Mouse (Mus musculus) heart, embryonic 12.5 days (tissue): ENCODE measurements around the gene Rtel1. TPM values are rescaled to one million over a fixed set of nuclear protein-coding genes. Genes with fewer than 3 reads are reported as not detected.

Experiments
- ATAC-seq: fragments of 200-750 bp; cut with Nextera tagmentation; 2 replicates; pipeline ENCODE4 v1.8.0; 2017; ENCODE audit warnings: moderate TSS enrichment, moderate library complexity; ENCODE audit not compliant: insufficient number of reproducible peaks, low FRiP score
- H3K27ac ChIP-seq: fragments of 300-500 bp; sonication (generic); 2 replicates; pipeline ENCODE4 v1.5.1; 2016; ENCODE audit warnings: mild to moderate bottlenecking, moderate library complexity; ENCODE audit not compliant: poor library complexity, severe bottlenecking
- H3K27me3 ChIP-seq: fragments of 300-500 bp; sonication (generic); replicated peaks from 2 replicates; pipeline ENCODE4 v1.6.1; 2016; ENCODE audit warnings: mild to moderate bottlenecking, moderate library complexity
- H3K36me3 ChIP-seq: fragments of 300-500 bp; sonication (generic); 2 replicates; pipeline ENCODE4 v1.6.1; 2016; ENCODE audit warnings: mild to moderate bottlenecking, moderate library complexity
- H3K4me1 ChIP-seq: fragments of 300-500 bp; sonication (generic); replicated peaks from 2 replicates; pipeline ENCODE4 v1.6.1; 2016; ENCODE audit warnings: mild to moderate bottlenecking
- H3K4me2 ChIP-seq: fragments of 300-500 bp; sonication (generic); 2 replicates; pipeline ENCODE4 v1.6.1; 2016; ENCODE audit warnings: mild to moderate bottlenecking, moderate library complexity
- H3K4me3 ChIP-seq: fragments of 300-500 bp; sonication (generic); 2 replicates; pipeline ENCODE4 v1.5.1; 2016; ENCODE audit warnings: mild to moderate bottlenecking
- H3K9ac ChIP-seq: fragments of 300-500 bp; sonication (generic); 2 replicates; pipeline ENCODE4 v1.6.1; 2016; ENCODE audit warnings: mild to moderate bottlenecking, moderate library complexity
- H3K9me3 ChIP-seq: fragments of 300-500 bp; sonication (generic); replicated peaks from 2 replicates; pipeline ENCODE4 v1.6.1; 2016; ENCODE audit warnings: mild to moderate bottlenecking, moderate library complexity
- WGBS: fragments of 180-500 bp; shearing (Covaris S2); methylation state at CpG from one replicate; pipeline ENCODE4 v1.1.7; 2016; 5-methylcytosine and 5-hydroxymethylcytosine counted together
- polyA plus RNA-seq: library from polyadenylated mRNA; unstranded; fragments of >200 nt; fragmentation: Nextera tagmentation; extraction: Ambion mirVana; gene quantifications from 2 replicates; pipeline ENCODE4 v1.2.1, GENCODE M21; 2016

Gene Rtel1
- polyA plus RNA-seq, 1 experiment from 2014 or later: 30.0 TPM

DNA sequence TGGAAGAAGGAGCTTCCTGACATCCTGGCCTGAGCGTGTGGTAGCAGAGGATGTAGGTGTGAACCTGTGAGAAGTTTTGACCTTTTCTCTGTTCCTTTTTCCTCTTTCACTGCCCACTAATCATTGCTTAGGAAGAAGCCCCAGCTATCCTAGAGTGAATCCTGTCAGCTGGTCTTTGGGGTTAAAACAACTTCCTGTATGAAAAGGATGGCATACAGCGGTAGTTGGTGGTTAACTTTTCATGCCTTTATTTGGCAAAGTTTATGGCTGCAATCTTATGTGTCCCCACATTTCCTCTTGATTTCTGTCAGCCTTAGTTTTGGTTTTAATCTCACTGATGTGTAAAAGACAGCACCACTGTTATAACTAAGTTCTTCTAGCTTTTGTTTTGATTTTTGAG lies 57.7 kb downstream of the Rtel1 start:
- Histone ChIP-seq H3K4me2 (no peak overlapping the region), H3K4me3 (no peak overlapping the region), H3K27me3 (no peaks in the 10 kb centered on the region), H3K4me1 (0 out of 2 replicates have a peak, but pooled peaks cover 2% of the 10 kb centered on the region), H3K9ac (no peak overlapping the region), H3K27ac (no peak overlapping the region), H3K36me3 (peaks cover 42% of the 10 kb centered on the region), H3K9me3 (no peaks in the 10 kb centered on the region)
- ATAC-seq: no peak
- WGBS: 62% methylated on average over 2 of the region's 2 CpGs

DNA sequence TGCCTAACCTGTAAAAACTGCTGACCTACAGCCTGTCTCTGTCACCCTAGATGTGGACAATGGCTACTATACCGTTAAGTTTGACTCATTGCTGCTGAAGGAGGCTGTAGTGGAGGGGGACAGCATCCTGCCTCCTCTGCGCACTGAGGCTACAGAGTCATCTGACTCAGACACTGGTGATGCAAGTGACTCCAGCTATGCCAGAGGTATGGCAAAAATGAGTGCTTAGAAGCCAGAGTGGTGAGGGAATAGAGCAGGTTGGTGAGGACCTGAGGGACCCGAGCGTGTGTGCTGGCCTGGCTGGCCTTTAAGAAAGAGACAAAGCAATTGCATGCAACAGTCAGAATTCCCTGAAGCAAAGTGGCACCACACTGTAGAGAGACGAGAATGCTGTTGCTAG lies 59.2 kb downstream of the Rtel1 start:
- no peak overlapping the region for H3K9ac ChIP-seq
- no peak overlapping the region for H3K27ac ChIP-seq
- no peak for ATAC-seq
- no peaks in the 10 kb centered on the region for H3K27me3 ChIP-seq
- H3K4me2 ChIP-seq: no peak overlapping the region
- H3K4me3 ChIP-seq: no peak overlapping the region
- H3K4me1 ChIP-seq: 0 out of 2 replicates have a peak, but pooled peaks cover 2% of the 10 kb centered on the region
- no peaks in the 10 kb centered on the region for H3K9me3 ChIP-seq
- 83% methylated on average over 5 of the region's 5 CpGs for WGBS
- H3K36me3 ChIP-seq: peaks cover 56% of the 10 kb centered on the region

DNA sequence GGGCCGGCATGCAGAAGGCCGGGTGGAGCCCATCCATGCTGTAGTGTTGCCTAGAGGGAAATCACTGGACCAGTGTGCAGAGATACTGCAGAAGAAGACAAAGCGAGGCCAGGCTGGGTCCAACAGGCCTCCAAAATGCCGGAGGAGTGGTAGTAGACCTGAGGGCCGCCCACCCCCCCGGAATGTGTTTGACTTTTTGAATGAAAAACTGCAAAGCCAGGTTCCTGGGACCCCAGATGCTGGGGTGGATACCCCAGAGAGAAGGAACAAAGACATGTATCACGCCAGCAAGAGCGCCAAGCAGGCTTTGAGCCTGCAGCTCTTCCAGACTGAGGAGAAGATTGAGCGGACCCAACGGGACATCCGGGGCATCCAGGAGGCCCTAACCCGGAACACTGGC lies 60.2 kb downstream of the Rtel1 start, which contains the start of gene Lime1:
TSS of gene Lime1 (plus strand) at position 301 of the 400 bp plus-strand sequence.
- no peak for ATAC-seq
- Histone ChIP-seq H3K4me1 (0 out of 2 replicates have a peak, but pooled peaks cover 2% of the 10 kb centered on the region), H3K4me2 (no peak within 1 kb of the TSS), H3K27ac (no peak within 1 kb of the TSS), H3K4me3 (no peak within 1 kb of the TSS), H3K27me3 (no peaks in the 10 kb centered on the region), H3K9ac (no peak within 1 kb of the TSS), H3K9me3 (no peaks in the 10 kb centered on the region), H3K36me3 (peaks cover 65% of the 10 kb centered on the region)
- WGBS: 96% methylated on average over 12 of the region's 12 CpGs

DNA sequence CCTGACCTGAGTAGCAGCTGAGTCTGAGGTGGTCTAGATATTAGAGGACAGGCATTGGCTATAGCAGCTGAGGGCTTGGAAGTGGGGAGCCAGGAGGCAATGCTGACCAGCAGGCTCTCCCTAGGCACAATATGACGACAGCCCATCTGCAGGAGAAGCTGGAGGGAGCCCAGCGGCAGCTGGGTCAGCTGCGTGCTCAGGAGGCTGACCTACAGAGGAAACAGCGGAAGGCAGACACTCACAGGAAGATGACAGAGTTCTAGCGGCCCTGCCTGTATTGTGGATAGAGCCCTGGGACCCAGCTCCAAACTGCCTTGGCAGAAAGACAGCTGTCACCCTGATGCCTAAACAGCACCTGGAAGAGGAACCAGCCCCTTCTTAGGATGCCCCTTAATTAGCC lies 60.7 kb downstream of the Rtel1 start:
- Histone ChIP-seq H3K9ac (no peak overlapping the region), H3K27ac (no peak overlapping the region), H3K9me3 (no peaks in the 10 kb centered on the region), H3K4me3 (no peak overlapping the region), H3K4me2 (no peak overlapping the region), H3K36me3 (peaks cover 70% of the 10 kb centered on the region), H3K27me3 (no peaks in the 10 kb centered on the region), H3K4me1 (0 out of 2 replicates have a peak, but pooled peaks cover 2% of the 10 kb centered on the region)
- WGBS: 88% methylated on average over 5 of the region's 5 CpGs
- ATAC-seq: no peak

DNA sequence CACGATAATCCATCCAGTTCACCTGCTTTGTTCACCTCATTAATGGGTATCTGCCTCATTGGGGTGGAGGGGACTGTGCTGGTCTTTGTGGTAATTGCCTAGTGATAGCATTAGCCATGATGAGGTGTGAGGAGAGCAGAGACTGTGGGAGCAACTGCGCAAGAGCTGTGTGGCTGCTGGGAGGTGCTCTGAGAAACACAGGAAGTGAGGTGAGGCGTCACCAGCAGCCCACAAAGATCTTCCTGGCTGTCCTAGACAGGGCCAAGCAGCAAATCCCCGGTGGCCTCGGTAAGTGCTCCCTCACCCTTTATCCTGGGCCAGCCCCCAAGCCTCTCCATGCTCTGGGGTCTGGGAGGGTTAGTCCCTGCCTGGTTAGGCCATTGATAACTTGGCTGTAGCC lies 61.6 kb downstream of the Rtel1 start:
- 0 out of 2 replicates have a peak, but pooled peaks cover 2% of the 10 kb centered on the region for H3K4me1 ChIP-seq
- H3K9ac ChIP-seq: no peak overlapping the region
- no peak overlapping the region for H3K4me2 ChIP-seq
- H3K27me3 ChIP-seq: no peaks in the 10 kb centered on the region
- H3K4me3 ChIP-seq: no peak overlapping the region
- ATAC-seq: no peak
- H3K36me3 ChIP-seq: peaks cover 77% of the 10 kb centered on the region
- H3K27ac ChIP-seq: no peak overlapping the region
- WGBS: 89% methylated on average over 5 of the region's 5 CpGs
- no peaks in the 10 kb centered on the region for H3K9me3 ChIP-seq

- peaks cover 83% of the 10 kb centered on the region for H3K36me3 ChIP-seq
- 90% methylated on average over 6 of the region's 6 CpGs for WGBS
- no peak for ATAC-seq
These were observed 62.2 kb downstream of the Rtel1 start for GRCm38 (mm10) chr2:181381631-181382306.

GRCm38 (mm10) chr2:181384463-181384862 lies 64.9 kb downstream of the Rtel1 start:
- no peak overlapping the region for H3K9ac ChIP-seq
- WGBS: 79% methylated on average over 7 of the region's 7 CpGs
- H3K27me3 ChIP-seq: no peaks in the 10 kb centered on the region
- H3K4me3 ChIP-seq: no peak overlapping the region
- H3K27ac ChIP-seq: no peak overlapping the region
- ATAC-seq: no peak
- peaks cover 78% of the 10 kb centered on the region for H3K36me3 ChIP-seq
- no peaks in the 10 kb centered on the region for H3K4me1 ChIP-seq
- H3K4me2 ChIP-seq: no peak overlapping the region
- H3K9me3 ChIP-seq: no peaks in the 10 kb centered on the region

More at GRCm38 (mm10) chr2:181381631-181382306, 62.2 kb downstream of the Rtel1 start:
- Histone ChIP-seq H3K27ac (no peak overlapping the region), H3K27me3 (no peaks in the 10 kb centered on the region), H3K4me3 (no peak overlapping the region), H3K4me2 (no peak overlapping the region), H3K4me1 (0 out of 2 replicates have a peak, but pooled peaks cover 2% of the 10 kb centered on the region), H3K9ac (no peak overlapping the region), H3K9me3 (no peaks in the 10 kb centered on the region)

DNA sequence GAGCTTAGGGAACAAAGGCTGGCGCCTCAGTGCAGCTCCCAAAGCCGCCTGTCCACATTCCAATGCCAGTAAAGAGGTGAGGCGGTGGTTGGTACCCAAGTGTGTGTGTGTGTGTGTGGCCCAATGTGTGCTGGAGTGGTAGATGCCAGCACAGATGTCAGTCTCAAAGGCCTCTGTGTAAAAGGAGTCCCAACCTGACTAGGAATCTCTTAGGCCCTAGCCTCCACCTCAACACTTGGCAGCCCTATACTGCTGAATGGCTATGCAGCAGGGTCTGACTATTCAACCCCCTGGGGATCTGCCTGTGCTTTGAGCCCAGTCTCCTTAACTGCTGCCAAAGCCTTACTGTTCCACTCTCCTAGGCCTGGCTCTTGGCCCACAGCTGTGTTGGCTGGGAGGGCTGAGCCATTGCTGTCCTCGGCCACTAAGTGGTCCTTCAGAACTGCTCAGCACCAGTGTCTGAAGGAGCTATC lies 65.4 kb downstream of the Rtel1 start:
- Histone ChIP-seq H3K27me3 (no peaks in the 10 kb centered on the region), H3K4me3 (no peak overlapping the region), H3K36me3 (peaks cover 77% of the 10 kb centered on the region), H3K9ac (no peak overlapping the region), H3K9me3 (no peaks in the 10 kb centered on the region), H3K4me1 (no peaks in the 10 kb centered on the region), H3K4me2 (no peak overlapping the region), H3K27ac (no peak overlapping the region)
- 91% methylated on average over 4 of the region's 4 CpGs for WGBS
- ATAC-seq: no peak

GRCm38 (mm10) chr2:181385885-181386284 lies 66.3 kb downstream of the Rtel1 start:
- Histone ChIP-seq H3K36me3 (peaks cover 76% of the 10 kb centered on the region), H3K4me3 (no peak overlapping the region), H3K4me1 (no peaks in the 10 kb centered on the region), H3K27me3 (no peaks in the 10 kb centered on the region), H3K9me3 (no peaks in the 10 kb centered on the region), H3K9ac (no peak overlapping the region), H3K4me2 (no peak overlapping the region), H3K27ac (no peak overlapping the region)
- ATAC-seq: no peak
- WGBS: 82% methylated on average over 3 of the region's 3 CpGs

GRCm38 (mm10) chr2:181386663-181387210 lies 67.2 kb downstream of the Rtel1 start:
- Histone ChIP-seq H3K9me3 (no peaks in the 10 kb centered on the region), H3K27ac (no peak overlapping the region), H3K4me3 (no peak overlapping the region), H3K36me3 (peaks cover 77% of the 10 kb centered on the region), H3K4me1 (no peaks in the 10 kb centered on the region), H3K9ac (no peak overlapping the region), H3K27me3 (no peaks in the 10 kb centered on the region), H3K4me2 (no peak overlapping the region)
- ATAC-seq: no peak
- WGBS: 76% methylated on average over 3 of the region's 4 CpGs

GRCm38 (mm10) chr2:181390136-181390870 lies 70.8 kb downstream of the Rtel1 start:
- WGBS: 82% methylated on average over 4 of the region's 4 CpGs
- H3K9ac ChIP-seq: no peak overlapping the region

More at GRCm38 (mm10) chr2:181390136-181390870, 70.8 kb downstream of the Rtel1 start:
- H3K4me2 ChIP-seq: no peak overlapping the region
- H3K27me3 ChIP-seq: no peaks in the 10 kb centered on the region
- no peak overlapping the region for H3K27ac ChIP-seq
- no peak for ATAC-seq
- no peaks in the 10 kb centered on the region for H3K9me3 ChIP-seq
- no peak overlapping the region for H3K4me3 ChIP-seq
- no peaks in the 10 kb centered on the region for H3K4me1 ChIP-seq
- H3K36me3 ChIP-seq: peaks cover 66% of the 10 kb centered on the region
